Mouse (Mus musculus) embryonic fibroblast, embryonic 13.5 days (primary cell): ENCODE measurements around the gene Shank2.
A peak's percentile ranks its signal among the peaks of the same experiment; 100 is the strongest.

ENCODE experiments used
- CTCF ChIP-seq: IDR thresholded peaks from 2 replicates; pipeline ENCODE4 v1.5.1; 2011; ENCODE audit warnings: mild to moderate bottlenecking, control low read depth, low read length, moderate library complexity, borderline replicate concordance; ENCODE audit not compliant: insufficient read depth
- POLR2A ChIP-seq: IDR thresholded peaks from 2 replicates; pipeline ENCODE4 v1.6.1; 2011; ENCODE audit warnings: low read depth, mild to moderate bottlenecking, control low read depth, low read length, moderate library complexity

DNA sequence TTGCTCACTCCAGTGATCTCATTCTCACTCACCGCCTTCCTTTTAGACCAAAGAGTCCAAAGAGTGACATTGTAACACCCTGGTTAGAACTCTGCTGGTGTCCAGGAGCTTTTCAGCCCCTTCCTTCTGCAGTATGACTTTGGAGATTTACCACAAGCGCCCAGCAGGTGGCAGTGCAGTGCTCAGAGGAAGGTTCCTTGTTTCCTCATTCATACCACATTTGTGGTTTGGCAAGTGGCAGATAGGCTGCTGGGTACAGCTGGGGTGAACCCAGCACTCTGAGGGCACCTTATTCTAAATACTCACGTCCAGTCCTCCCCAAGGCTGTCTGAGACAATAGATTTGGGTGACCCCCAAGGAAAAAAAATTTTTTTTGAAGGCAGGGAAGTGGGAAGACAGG lies 73.0 kb downstream of the Shank2 start:
- TF ChIP-seq CTCF, result peak; percentile 68
- TF ChIP-seq POLR2A, result no peak
